Mouse (Mus musculus) mouse trophoblast stem cell (cell line): Measurements from ENCODE around the gene Gfi1b.

Experiments used
- in situ Hi-C, 2 experiments: fragments of 300-500 bp; cut with MseI, MboI; formaldehyde crosslinking; loops; 2 replicates in 1 of 2; 3 replicates in 1 of 2; pipeline ENCODE4 v1.15.1; 2025

Gfi1b gene

DNA sequence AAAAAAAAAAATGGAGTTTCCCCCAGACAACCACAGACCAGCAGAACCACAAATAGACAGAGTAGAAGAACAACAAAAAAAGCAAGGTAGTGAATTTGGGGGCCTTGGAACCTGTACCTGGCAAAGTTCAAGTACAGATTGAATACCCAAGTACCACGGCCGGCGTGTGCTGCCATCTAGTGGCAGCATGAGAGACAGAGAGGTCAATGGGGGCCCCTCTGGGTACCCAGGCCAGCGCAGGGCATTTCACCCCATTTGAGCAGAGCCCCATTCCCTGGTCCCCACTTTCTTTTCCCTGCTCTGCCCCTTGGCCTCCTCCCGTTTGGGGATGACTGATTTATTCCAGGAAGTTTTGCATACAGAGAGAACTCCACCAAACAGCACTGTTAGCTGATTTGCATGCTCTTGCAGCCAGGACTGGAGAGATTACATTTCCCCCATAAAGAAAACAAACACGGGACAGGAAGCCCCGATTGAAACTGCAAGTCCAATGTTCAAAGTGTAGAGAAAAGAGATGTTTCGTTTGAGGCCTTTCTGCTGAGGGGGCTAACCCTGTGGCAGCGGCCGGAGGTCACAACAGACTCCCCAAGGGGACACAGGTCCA lies 841 bp upstream of the Gfi1b start:
- in situ Hi-C loops, result no loop called here

DNA sequence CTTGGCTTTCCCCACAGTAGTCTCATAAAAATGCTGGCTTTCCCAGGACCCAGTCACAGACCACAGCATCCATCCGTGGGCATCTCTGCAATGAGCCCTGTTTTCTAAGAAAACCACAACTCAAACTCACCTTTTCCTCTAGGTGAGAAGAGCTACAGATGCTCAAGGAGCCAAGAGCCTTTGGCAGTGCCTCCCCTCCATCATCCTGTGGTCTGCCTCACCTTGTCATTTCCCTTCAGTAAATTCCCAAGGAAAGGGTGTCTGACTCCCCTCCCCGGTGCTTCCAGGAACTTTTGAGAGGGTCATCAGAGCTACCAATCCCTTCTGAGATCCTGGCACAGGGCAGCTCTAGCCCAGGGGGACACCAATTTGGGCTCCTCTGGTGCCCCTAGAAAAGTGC lies 671 bp downstream of the Gfi1b start:
- in situ Hi-C loops, result no loop called here

DNA sequence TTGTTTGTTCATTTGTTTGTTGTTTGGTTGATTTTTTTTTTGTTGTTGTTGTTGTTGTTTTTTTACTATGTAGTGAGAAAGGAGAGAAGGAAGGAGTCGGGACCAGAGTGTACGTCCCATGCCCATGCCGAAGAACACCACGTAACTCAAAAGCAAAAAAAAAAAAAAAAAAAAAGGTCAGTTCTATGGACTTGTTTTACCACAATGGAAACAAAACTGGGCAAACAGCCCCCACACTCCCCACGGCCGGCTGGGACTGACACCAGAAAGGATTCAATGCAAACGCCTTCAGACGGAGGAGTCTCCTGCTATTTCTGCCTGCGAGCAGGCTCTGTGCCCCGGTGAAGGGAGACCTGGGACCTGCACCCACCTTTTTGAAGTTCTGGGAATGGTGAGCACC lies 1.3 kb downstream of the Gfi1b start:
- in situ Hi-C loops, result no loop called here

DNA sequence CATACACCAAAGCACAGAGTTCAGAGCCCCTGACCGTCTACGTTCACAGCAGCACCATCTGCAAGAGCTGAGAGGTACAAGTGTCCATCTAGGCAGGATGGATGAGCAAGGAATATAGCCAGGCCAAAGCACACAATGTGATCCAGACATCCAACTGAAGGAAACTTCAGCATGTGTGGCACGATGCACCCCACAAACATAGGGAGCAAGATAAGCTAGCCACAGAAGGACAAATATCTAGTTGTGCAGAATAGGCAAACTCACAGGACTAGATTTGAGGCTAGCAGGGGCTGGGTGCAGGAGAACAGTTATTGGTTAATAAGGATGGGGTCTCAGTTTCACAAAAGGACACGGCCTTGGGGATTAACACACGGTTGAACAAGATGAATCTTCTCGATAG lies 2.4 kb downstream of the Gfi1b start:
- in situ Hi-C loops, result no loop called here

DNA sequence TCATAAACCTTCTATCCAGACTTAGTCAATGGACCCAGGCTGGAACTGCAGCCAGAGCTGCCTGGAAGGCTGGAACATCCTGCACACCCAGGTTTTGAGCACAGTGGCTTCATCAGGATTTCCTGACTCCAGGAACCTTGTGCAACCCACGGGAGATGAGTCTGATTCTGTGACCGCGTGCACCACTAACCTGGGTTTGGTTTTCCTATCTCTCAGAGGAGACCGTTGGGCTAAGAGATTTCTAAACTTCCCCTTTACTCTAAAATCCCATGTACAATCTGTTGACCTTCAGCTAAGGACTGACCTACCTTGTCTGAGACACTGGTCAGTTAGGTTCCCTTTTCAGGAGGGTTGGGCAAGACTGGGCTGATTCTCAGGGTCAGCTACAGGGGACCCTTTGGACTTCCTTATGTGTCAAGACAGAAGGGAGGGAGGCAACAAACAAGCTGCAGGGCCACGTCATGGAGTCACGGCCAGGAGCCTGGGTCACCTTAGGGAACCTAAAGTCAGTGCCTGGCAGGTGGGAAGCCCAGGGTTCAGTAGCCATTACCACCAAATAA lies 2.9 kb downstream of the Gfi1b start:
- in situ Hi-C loops, result no loop called here

DNA sequence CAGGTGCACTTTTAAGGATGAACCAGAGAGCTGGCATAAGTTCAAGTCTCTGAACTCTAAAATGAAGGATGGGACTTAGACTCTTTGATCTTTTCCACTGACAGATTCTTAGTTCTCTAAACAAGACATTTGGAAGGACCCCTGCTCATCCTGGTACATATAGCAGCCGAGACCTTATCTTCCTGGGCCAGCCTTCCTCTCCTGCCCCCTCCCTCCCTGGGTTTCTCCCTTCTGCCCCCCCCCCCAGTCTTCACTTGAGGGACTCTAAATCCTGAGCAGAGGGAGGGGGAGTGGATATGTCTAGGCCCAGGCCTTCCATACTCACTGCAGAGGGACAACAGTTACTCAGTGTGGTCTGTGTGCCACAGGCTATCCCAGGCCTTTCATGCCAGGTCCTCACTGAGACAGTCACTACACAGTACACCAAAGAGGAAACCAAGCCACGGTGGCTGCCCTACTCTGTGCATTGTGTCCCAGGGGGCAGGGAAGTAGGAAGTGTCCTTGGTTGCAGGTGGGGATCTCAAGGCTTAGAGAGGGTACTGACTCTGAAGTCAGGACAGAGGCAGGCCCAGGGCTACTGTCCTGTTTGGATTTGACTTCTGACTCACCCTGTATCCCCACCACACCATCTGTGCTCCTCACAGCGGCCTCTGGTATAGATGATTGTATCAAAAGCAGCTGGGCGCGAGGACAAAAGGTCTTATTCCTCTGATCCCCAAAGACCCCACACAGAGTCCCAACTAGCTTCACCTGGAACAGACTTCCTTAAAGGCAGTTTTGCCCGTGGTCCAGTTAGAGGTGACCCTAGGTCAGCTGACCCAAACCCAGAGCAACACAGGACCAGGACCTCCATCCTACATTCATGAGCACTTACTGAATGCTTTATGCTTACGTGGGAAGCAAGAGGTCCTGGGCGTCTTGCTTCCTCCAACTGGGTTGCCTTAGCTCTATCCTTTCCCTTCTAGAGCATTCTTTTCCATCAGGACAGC lies 4.0 kb downstream of the Gfi1b start:
- in situ Hi-C loops, result no loop called here

GRCm38 (mm10) chr2:28616874-28617273 lies 4.9 kb downstream of the Gfi1b start:
- in situ Hi-C loops, result no loop called here

- in situ Hi-C loops, result no loop called here
Observed at GRCm38 (mm10) chr2:28616358-28616757, 5.4 kb downstream of the Gfi1b start.

- in situ Hi-C loops, result no loop called here
Observed at GRCm38 (mm10) chr2:28613599-28613998, 8.2 kb downstream of the Gfi1b start.

DNA sequence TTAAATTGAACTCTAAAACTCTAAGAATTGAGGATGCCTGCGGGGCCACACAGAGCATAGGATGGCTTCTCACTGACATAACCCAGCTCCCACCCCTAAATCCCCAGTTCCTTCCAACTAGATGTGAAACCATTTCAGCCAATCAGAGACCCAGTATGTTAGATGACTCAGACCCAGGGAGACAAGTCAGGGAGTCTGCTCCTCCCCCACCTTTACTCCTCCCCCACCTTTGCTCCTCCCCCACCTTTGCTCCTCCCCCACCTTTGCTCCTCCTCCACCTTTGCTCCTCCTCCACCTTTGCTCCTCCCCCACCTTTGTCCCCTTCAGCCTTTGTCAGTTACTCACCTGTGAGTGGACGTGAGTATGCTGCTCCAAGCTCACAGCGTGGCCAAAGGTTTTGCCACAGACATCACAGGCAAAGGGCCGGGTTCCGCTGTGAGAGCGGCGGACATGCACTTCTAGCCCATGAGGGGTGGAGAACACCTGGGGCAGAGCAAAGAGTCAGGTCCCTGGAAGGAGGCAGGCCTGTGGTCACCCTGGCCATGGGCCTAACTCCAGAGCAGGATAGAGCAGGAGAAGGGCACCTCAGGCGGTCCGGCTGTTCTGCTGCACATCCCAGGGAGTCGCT lies 9.2 kb downstream of the Gfi1b start:
- in situ Hi-C loops, result no loop called here

- in situ Hi-C loops, result no loop called here
Observed at GRCm38 (mm10) chr2:28611407-28611787, 10.4 kb downstream of the Gfi1b start.

DNA sequence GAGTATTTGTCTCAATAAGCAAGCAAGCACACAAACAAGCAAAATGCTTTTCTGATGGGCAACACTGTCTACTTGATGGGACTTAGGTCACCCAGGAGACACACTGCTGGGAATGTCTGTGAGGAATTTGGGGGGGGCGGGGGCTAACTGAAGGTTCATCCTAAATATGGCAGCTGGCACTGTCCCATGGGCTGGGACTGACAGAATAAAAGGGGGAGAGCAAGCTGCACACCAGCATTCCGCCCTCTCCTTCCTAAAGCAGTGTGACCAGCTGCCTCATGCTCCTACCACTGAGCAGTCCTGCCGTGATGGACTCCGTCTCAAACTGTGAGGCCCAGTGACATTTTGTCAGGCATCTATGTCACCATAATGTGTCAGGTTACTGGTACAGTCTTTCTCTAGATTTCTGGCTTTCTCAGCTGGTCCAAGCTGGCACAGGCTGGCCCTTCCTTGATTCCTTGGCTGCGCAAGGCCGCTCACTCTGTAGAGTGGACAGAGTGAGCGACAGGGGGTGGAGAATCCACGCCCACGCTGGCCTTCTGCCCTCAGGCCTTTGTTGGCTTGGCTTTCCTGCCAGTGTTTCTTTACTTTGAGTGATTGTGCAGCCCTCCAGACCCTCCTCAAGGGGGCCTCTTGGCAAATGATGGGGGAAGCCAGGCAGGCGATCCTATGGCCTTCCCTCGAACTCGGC lies 10.9 kb downstream of the Gfi1b start:
- in situ Hi-C loops, result no loop called here

DNA sequence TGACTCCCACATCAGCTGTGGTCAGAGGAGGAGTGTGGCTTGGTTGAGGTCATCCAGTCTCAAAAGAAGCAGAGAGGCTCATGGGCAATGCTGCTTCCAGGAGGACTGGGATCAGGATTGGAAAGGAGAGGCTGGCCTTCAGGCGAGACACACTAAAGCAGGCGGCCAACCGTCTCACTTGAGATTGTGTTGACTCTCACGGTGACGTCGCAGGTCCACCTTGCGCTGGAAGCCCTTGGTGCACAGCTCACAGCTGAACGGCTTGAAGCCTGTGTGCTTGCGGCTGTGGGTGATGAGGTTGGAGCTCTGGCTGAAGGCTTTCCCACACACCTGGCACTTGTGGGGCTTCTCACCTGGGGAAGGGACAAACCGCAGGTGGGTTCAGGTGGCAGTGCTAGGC lies 11.9 kb downstream of the Gfi1b start:
- in situ Hi-C loops, result no loop called here

GRCm38 (mm10) chr2:28607341-28608165 lies 14.2 kb downstream of the Gfi1b start:
- in situ Hi-C loops, result no loop called here

- in situ Hi-C loops, result no loop called here
Observed at GRCm38 (mm10) chr2:28606601-28607340, 15.0 kb downstream of the Gfi1b start.

DNA sequence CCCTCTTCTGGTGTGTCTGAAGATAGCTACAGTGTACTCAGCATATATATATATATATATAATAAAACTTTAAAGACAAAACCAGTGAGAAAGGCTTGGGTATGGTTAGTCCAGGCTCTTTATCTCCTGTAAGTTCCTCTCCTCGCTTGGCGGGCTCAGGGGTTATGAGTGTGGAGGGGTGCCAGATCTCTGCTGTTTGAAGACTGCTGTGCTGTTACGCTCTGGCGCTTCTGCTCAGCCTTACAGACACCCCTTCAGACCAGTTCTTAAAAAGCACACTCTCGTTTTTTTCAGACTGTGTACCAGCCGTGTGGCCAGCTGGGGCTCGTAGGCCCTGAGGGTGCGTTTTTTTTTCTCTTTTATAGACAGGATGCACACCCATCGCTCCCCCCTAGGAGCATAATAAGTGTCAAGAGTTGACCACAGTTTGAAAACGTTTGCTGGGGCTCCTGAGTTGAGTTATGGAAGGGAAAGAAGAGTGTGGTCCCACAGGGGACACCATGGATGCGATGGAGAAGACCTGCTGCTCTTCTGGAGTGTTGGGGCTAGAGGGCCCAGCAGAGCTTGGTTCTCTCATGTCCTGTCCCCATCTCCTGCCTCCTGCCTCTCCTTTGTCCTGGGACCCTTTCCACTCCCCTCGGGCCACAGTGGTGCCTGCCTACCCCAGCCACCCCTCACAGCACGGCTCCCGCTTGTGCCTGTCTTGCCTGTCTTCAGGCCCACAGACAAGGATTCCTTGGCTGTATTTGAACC lies 15.8 kb downstream of the Gfi1b start:
- in situ Hi-C loops, result no loop called here

- in situ Hi-C loops, result no loop called here
Observed at GRCm38 (mm10) chr2:28603542-28603941, 18.2 kb downstream of the Gfi1b start.

- in situ Hi-C loops, result no loop called here
Observed at GRCm38 (mm10) chr2:28601720-28602590, 19.8 kb downstream of the Gfi1b start.

- in situ Hi-C loops, result no loop called here
Observed at GRCm38 (mm10) chr2:28599569-28599900, 22.2 kb downstream of the Gfi1b start.
